Mouse (Mus musculus) limb, embryonic 11.5 days (tissue): ENCODE data around the gene Popdc2. TPM values are rescaled to one million over a fixed set of nuclear protein-coding genes. Genes with fewer than 3 reads are reported as not detected.
A peak's percentile ranks its signal among the peaks of the same experiment; 100 is the strongest.

ENCODE experiments used
- ATAC-seq: fragments of 200-750 bp; cut with Nextera tagmentation; 2 replicates; pipeline ENCODE4 v1.8.0; 2017; ENCODE audit warnings: low read depth; ENCODE audit not compliant: insufficient number of reproducible peaks, low FRiP score, low TSS enrichment
- DNase-seq: peaks from one replicate; pipeline ENCODE4 v3.0.0-alpha.2; 2015; ENCODE audit warnings: low spot score
- H3K27ac ChIP-seq: fragments of 300-500 bp; sonication (generic); replicated peaks from 2 replicates; pipeline ENCODE4 v1.5.1; 2014; ENCODE audit warnings: low read depth, mild to moderate bottlenecking, low read length
- H3K27me3 ChIP-seq: fragments of 300-500 bp; sonication (generic); 2 replicates; pipeline ENCODE4 v1.6.1; 2014; ENCODE audit warnings: mild to moderate bottlenecking, low read length, mixed read lengths; ENCODE audit not compliant: control insufficient read depth, insufficient read depth
- H3K36me3 ChIP-seq: fragments of 300-500 bp; sonication (generic); 2 replicates; pipeline ENCODE4 v1.6.1; 2014; ENCODE audit warnings: mild to moderate bottlenecking, low read length, moderate library complexity, mixed read lengths; ENCODE audit not compliant: control insufficient read depth, insufficient read depth
- H3K4me1 ChIP-seq: fragments of 300-500 bp; sonication (generic); 2 replicates; pipeline ENCODE4 v1.6.1; 2014; ENCODE audit warnings: low read length, mixed read lengths; ENCODE audit not compliant: control insufficient read depth, insufficient read depth
- H3K4me2 ChIP-seq: fragments of 300-500 bp; sonication (generic); 2 replicates; pipeline ENCODE4 v1.6.1; 2014; ENCODE audit warnings: low read depth, mild to moderate bottlenecking, moderate library complexity; ENCODE audit not compliant: severe bottlenecking
- H3K4me3 ChIP-seq: fragments of 300-500 bp; sonication (generic); 2 replicates; pipeline ENCODE4 v1.5.1; 2014; ENCODE audit warnings: low read depth, low read length
- H3K9ac ChIP-seq: fragments of 300-500 bp; sonication (generic); 2 replicates; pipeline ENCODE4 v1.6.1; 2014; ENCODE audit warnings: mild to moderate bottlenecking, low read length
- H3K9me3 ChIP-seq: fragments of 300-500 bp; sonication (generic); 2 replicates; pipeline ENCODE4 v1.6.1; 2016; ENCODE audit warnings: low read length; ENCODE audit not compliant: control insufficient read depth
- WGBS: fragments of 180-500 bp; shearing (Covaris S2); extraction: QIAGEN DNeasy Blood & Tissue Kit; methylation state at CpG from one replicate; pipeline ENCODE4 v1.1.7; 2014; 5-methylcytosine and 5-hydroxymethylcytosine counted together
- polyA plus RNA-seq: library from polyadenylated mRNA; unstranded; fragments of >200 nt; fragmentation: Nextera tagmentation; extraction: Ambion mirVana; gene quantifications from 2 replicates; pipeline ENCODE4 v1.2.1, GENCODE M21; 2014

The Popdc2 gene
- polyA plus RNA-seq, 1 experiment from 2014 or later, result 1.8 TPM

- Histone ChIP-seq H3K9me3 (no peaks in the 10 kb centered on the region), H3K27me3 (no peaks in the 10 kb centered on the region), H3K27ac (no peak overlapping the region), H3K4me3 (no peak overlapping the region), H3K4me2 (no peak overlapping the region), H3K36me3 (no peaks in the 10 kb centered on the region), H3K4me1 (peaks cover 9% of the 10 kb centered on the region; the same call in 1 of the 2 replicates), H3K9ac (no peak overlapping the region)
- WGBS, result 66% methylated on average over 6 of the region's 6 CpGs
- DNase-seq (no peak), ATAC-seq (no peak)
Observed at GRCm38 (mm10) chr16:38395060-38395730, 33.2 kb downstream of the Popdc2 start.

- H3K9me3 ChIP-seq, result no peaks in the 10 kb centered on the region
- ATAC-seq (0 out of 2 replicates have a peak, but pooled peaks have one; percentile 40), DNase-seq (no peak)
- no peak overlapping the region for H3K4me3 ChIP-seq
- 53% methylated on average over 13 of the region's 13 CpGs for WGBS
- peaks cover 9% of the 10 kb centered on the region; the same call in 1 of the 2 replicates for H3K4me1 ChIP-seq
- H3K36me3 ChIP-seq, result no peaks in the 10 kb centered on the region
- no peak overlapping the region for H3K4me2 ChIP-seq
- no peaks in the 10 kb centered on the region for H3K27me3 ChIP-seq
- no peak overlapping the region for H3K27ac ChIP-seq
- no peak overlapping the region for H3K9ac ChIP-seq
Observed at GRCm38 (mm10) chr16:38396155-38396554, 34.1 kb downstream of the Popdc2 start.

- Histone ChIP-seq H3K27ac (no peak overlapping the region), H3K4me2 (no peak overlapping the region), H3K27me3 (no peaks in the 10 kb centered on the region), H3K9me3 (no peaks in the 10 kb centered on the region), H3K4me1 (peaks cover 9% of the 10 kb centered on the region; the same call in 1 of the 2 replicates), H3K36me3 (no peaks in the 10 kb centered on the region), H3K9ac (no peak overlapping the region), H3K4me3 (no peak overlapping the region)
- no peak for ATAC-seq
- WGBS, result 93% methylated on average over 6 of the region's 6 CpGs
- DNase-seq, result no peak
Observed at GRCm38 (mm10) chr16:38398266-38398665, 36.3 kb downstream of the Popdc2 start.

GRCm38 (mm10) chr16:38399076-38399475 lies 37.1 kb downstream of the Popdc2 start:
- Histone ChIP-seq H3K9ac (no peak overlapping the region), H3K36me3 (no peaks in the 10 kb centered on the region), H3K4me2 (peak overlapping the region; percentile 43; the same call in 1 of the 2 replicates), H3K4me3 (no peak overlapping the region), H3K4me1 (peaks cover 9% of the 10 kb centered on the region; the same call in 1 of the 2 replicates), H3K27me3 (no peaks in the 10 kb centered on the region), H3K9me3 (no peaks in the 10 kb centered on the region), H3K27ac (no peak overlapping the region)
- DNase-seq, result no peak
- 80% methylated on average over 3 of the region's 3 CpGs for WGBS
- no peak for ATAC-seq

- DNase-seq, result peak; percentile 60
- WGBS, result 22% methylated on average over 17 of the region's 17 CpGs
- H3K36me3 ChIP-seq, result no peaks in the 10 kb centered on the region
Observed at GRCm38 (mm10) chr16:38399531-38400231, 37.7 kb downstream of the Popdc2 start.

GRCm38 (mm10) chr16:38400311-38400960 lies 38.4 kb downstream of the Popdc2 start:
- H3K9me3 ChIP-seq, result no peaks in the 10 kb centered on the region
- peak overlapping the region; percentile 58; the same call in 1 of the 2 replicates for H3K9ac ChIP-seq
- H3K4me1 ChIP-seq, result peaks cover 9% of the 10 kb centered on the region; the same call in 1 of the 2 replicates
- no peak overlapping the region for H3K4me3 ChIP-seq
- H3K4me2 ChIP-seq, result peak overlapping the region; percentile 43; the same call in 1 of the 2 replicates
- H3K27me3 ChIP-seq, result no peaks in the 10 kb centered on the region
- 80% methylated on average over 9 of the region's 9 CpGs for WGBS
- H3K36me3 ChIP-seq, result no peaks in the 10 kb centered on the region
- H3K27ac ChIP-seq, result no peak overlapping the region
- no peak for ATAC-seq
- no peak for DNase-seq

More at GRCm38 (mm10) chr16:38399531-38400231, 37.7 kb downstream of the Popdc2 start:
- peaks cover 9% of the 10 kb centered on the region; the same call in 1 of the 2 replicates for H3K4me1 ChIP-seq
- peak overlapping the region; percentile 14 for H3K4me3 ChIP-seq
- peak overlapping the region; percentile 50; the same call in 1 of the 2 replicates for H3K27ac ChIP-seq
- H3K9me3 ChIP-seq, result no peaks in the 10 kb centered on the region
- H3K4me2 ChIP-seq, result peak overlapping the region; percentile 43
- ATAC-seq, result peak; percentile 76
- H3K9ac ChIP-seq, result peak overlapping the region; percentile 58
- H3K27me3 ChIP-seq, result no peaks in the 10 kb centered on the region

GRCm38 (mm10) chr16:38401468-38401867 lies 39.5 kb downstream of the Popdc2 start:
- ATAC-seq (no peak), DNase-seq (no peak)
- Histone ChIP-seq H3K27me3 (no peaks in the 10 kb centered on the region), H3K27ac (no peak overlapping the region), H3K36me3 (no peaks in the 10 kb centered on the region), H3K9me3 (no peaks in the 10 kb centered on the region), H3K4me2 (no peak overlapping the region), H3K4me3 (no peak overlapping the region), H3K4me1 (peaks cover 9% of the 10 kb centered on the region; the same call in 1 of the 2 replicates), H3K9ac (no peak overlapping the region)
- 86% methylated on average over 6 of the region's 6 CpGs for WGBS

GRCm38 (mm10) chr16:38403639-38404038 lies 41.6 kb downstream of the Popdc2 start:
- Histone ChIP-seq H3K27ac (no peak overlapping the region), H3K9me3 (no peaks in the 10 kb centered on the region), H3K4me3 (no peak overlapping the region), H3K4me2 (no peak overlapping the region), H3K36me3 (no peaks in the 10 kb centered on the region), H3K9ac (no peak overlapping the region), H3K27me3 (no peaks in the 10 kb centered on the region), H3K4me1 (peaks cover 9% of the 10 kb centered on the region; the same call in 1 of the 2 replicates)
- no peak for DNase-seq
- 95% methylated on average over 7 of the region's 7 CpGs for WGBS
- ATAC-seq, result no peak
